Mouse (Mus musculus): Measurements from ENCODE around the gene Ap1m1. TPM values are rescaled to one million over a fixed set of nuclear protein-coding genes. Genes with fewer than 3 reads are reported as not detected.

Gene Ap1m1
- total RNA-seq (2023): 114 TPM

DNA sequence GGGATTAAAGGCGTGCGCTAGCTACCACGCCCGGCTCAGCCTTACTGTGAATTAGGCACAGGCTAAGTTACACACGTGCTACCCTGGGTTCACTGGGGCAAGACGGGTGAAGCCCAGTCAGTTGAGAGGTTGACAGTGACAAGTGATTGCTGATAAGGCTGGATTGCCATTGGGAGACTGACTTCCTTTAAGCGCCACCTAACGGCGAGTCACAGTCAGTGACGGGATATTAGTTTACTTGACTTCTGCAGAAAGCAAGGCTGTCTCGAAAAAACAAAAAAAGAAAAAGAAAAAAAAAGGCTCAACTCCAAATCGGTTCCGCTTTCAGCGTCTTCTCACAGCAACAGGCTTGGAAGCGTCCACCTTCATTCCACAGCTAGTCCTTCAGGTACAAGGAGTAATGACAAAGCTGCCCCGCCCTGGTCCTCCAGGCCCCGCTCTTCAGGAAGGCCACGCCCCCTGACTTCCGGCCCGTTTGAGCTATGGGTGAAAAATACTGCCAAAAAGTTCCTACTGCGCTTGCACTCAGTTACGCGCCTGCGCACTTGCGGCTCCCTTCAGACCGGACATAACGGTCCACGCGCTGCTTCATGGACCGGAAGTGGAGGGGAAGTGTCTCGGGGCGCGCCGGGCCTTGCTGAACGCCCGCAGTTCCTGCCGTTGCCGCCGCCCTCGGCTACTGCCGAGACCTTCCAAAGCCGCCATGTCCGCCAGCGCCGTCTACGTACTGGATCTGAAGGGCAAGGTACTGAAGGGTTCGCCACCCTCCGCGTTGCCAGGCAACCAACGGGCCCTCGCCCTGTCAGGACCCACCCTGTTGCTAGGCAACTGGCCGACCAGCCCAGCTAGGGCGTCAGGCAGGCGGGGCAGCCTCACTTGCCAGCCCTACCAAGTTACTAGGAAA is at the start of gene Ap1m1:
Gene Ap1m1 (plus strand): TSS at position 520 of the 904 bp plus-strand sequence.

GRCm38 (mm10) chr8:72212751-72213150 is 27.1 kb upstream of the Ap1m1 start, which contains the start of gene Cib3:
Cib3 (minus strand) TSS chr8:72212837.

DNA sequence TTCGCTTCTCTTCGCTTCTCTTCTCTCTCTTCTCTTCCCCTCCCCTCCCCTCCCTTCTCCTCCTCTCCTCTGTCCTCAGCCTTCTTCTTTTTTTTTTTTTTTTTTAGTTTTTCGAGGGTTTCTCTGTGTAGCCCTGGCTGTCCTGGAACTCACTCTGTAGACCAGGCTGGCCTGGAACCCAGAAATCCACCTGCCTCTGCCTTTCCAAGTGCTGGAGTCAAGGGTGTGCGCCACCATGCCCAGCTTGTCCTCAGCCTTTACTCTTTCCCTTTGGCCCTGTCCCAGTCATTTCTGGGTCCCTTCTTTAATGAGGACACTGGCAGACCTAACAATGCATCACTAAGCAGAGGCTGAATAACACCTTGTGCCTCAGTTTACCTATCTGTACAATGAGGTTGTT is 26.3 kb upstream of the Ap1m1 start, which contains the start of gene Gm11034:
Gene Gm11034 (minus strand): TSS at position 101 of the 400 bp plus-strand sequence.

DNA sequence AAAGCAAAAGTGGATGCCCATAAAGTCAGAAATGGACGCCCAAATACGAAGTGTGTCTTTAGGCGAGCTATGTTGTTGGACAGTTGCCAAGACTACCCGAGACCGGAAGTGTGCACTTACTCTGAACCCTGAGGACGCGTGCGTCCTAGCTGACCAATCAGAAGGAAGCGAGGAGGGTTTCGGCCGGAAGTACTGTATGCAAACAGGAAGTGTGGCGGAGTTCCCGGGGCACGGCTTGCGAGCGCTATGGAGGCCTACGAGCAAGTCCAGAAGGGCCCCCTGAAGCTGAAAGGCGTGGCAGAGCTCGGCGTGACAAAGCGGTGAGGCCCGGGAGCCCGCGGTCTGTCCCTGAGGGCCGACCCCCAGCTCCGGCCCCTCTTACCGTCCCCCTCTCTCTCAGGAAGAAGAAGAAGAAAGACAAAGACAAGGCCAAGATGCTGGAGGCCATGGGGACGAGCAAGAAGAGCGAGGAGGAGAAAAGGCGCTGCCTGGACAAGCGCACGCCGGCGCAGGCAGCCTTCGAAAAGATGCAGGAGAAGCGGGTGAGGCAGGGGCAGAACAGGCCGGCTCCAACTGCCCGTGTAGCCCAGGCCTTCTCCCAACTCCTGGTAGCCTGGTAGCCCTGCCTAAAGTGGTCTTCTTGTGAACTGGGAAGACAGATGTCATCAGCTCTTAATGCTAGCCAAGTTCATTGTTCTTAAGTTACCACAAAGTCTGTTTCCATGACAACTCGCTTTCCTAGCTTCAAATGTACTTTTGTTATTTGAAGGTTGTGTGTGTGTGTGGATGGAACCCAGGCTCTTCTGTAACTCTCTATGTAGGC is 20.1 kb upstream of the Ap1m1 start, which contains the start of gene Fam32a:
Gene Fam32a (plus strand): TSS at position 190 of the 823 bp plus-strand sequence.

DNA sequence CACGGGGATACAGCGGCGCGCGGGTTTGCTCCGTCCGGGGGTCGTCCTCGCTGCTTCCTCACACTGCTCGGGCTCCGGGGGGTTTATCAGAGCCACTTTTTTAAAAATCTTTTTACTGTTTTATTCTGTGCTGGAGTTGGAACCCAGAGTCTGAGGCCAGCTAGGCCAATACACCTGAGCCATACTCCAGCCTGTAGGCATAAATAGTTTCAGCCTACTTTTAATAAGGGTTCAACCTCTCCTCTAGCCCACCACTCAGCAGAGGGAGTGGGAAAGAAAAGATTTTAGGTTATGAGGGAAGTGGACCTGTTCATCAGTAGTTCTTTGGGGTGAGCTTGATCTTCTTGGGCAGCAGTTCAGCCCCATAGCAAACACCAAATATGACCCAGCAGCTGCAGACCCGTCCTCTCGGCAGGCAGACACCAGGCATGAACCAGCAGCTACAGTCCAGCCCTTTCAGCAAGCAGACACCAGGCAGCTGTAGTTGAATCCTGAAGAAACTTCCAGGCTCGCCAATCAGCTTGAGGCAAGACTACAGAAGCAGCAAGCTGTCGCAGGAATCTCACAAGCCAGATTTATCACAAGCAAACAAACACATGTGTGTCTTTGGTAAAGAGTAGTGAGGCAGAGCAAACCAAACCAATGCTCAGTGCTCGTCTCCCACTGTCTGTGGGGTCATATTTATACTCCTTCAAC is 65.5 kb downstream of the Ap1m1 start, which contains the start of gene Gm10282:
Gene Gm10282 (minus strand): TSS at position 51 of the 696 bp plus-strand sequence.

Other genes starting within 250 kb of the Ap1m1 start
- gene Cyp4f18, start 230.4 kb upstream of the Ap1m1 start, total RNA-seq (2023): 12.9 TPM
- not detected for gene Olfr372, start 198.8 kb upstream of the Ap1m1 start, total RNA-seq (2023)
- gene Olfr373, start 156.8 kb upstream of the Ap1m1 start, total RNA-seq (2023): 0.21 TPM
- gene Olfr374, start 133.0 kb upstream of the Ap1m1 start, total RNA-seq (2023): 0.38 TPM
- gene Tpm4, start 105.0 kb upstream of the Ap1m1 start, total RNA-seq (2023): 151 TPM
- 122 TPM for gene Rab8a, start 78.8 kb upstream of the Ap1m1 start, total RNA-seq (2023)
- 13.5 TPM for gene Hsh2d, start 50.4 kb upstream of the Ap1m1 start, total RNA-seq (2023)
- gene Cib3, start 27.2 kb upstream of the Ap1m1 start, total RNA-seq (2023): 1.2 TPM
- gene Gm11034, start 26.4 kb upstream of the Ap1m1 start, total RNA-seq (2023): not detected
- gene Fam32a, start 20.3 kb upstream of the Ap1m1 start, total RNA-seq (2023): 61.6 TPM
- 8.9 TPM for gene Gm10282, start 65.2 kb downstream of the Ap1m1 start, total RNA-seq (2023)
- gene Klf2, start 79.0 kb downstream of the Ap1m1 start, total RNA-seq (2023): 1,951 TPM
- 100 TPM for gene Eps15l1, start 181.4 kb downstream of the Ap1m1 start, total RNA-seq (2023)
- gene Calr3, start 203.9 kb downstream of the Ap1m1 start, total RNA-seq (2023): not detected
- gene 1700030K09Rik, start 203.9 kb downstream of the Ap1m1 start, total RNA-seq (2023): 3.5 TPM
- 90.7 TPM for gene Cherp, start 235.2 kb downstream of the Ap1m1 start, total RNA-seq (2023)